21 mouse cellular contexts compared by ENCODE assay signal in the genomic region with DNA sequence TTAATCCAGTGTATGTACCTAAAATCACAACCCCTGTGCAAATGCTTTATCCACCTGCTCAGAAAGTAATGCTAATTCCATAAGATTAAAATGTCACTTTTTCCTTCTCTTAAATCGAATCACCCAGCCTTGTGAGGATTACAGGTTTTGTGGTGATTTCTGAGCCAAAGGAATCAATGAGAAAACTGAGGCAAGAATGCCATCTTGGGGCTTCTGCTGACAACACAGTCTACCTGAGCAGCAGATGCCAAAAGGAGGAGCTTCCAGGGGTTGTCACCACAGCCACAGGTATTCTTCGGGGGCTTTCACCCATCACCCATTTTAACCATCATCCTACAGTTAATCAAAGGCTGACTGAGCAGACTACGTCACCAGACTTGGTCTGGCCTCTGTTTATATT.
"Had no signal": no experiment of that assay in that cellular context is flagged by ENCODE, and none has a peak within 500 bp of the region (broad histone marks: within the 10 kb centered on the region; RNA-seq: fewer than 3 reads in every experiment).

No protein-coding gene starts in this region.

- H3K9me3 ChIP-seq: limb, embryonic 12.5 days; limb, embryonic 15.5 days; lung, embryonic 15.5 days; megakaryocyte, embryonic 14.5 days; midbrain, embryonic 10.5 days; midbrain, embryonic 15.5 days had no signal

- DNase-seq: kidney, adult 18-20 months; kidney, adult 9 months; kidney, postnatal 14 days; kidney, postnatal 4 days; left cerebral cortex, postnatal 4 days; liver, postnatal 0 days; lung, postnatal 10 days; lung, postnatal 36 days; right cerebral cortex, postnatal 14 days; right cerebral cortex, postnatal 4 days; thymus, adult 18-20 months; thymus, postnatal 36 days had no signal

- H3K27me3 ChIP-seq: limb, embryonic 15.5 days; lung, embryonic 15.5 days; midbrain, embryonic 15.5 days had no signal

- H3K9ac ChIP-seq: limb, embryonic 12.5 days; limb, embryonic 15.5 days; liver, embryonic 14.5 days; liver, postnatal 0 days; lung, embryonic 15.5 days; midbrain, embryonic 15.5 days had no signal

- H3K4me1 ChIP-seq: limb, embryonic 12.5 days; limb, embryonic 15.5 days; lung, embryonic 15.5 days; midbrain, embryonic 10.5 days; midbrain, embryonic 15.5 days had no signal

- H3K4me2 ChIP-seq: limb, embryonic 12.5 days; limb, embryonic 15.5 days; liver, embryonic 11.5 days; lung, embryonic 15.5 days; midbrain, embryonic 15.5 days had no signal

- H3K4me3 ChIP-seq: limb, embryonic 12.5 days; limb, embryonic 15.5 days; lung, embryonic 15.5 days; megakaryocyte, embryonic 14.5 days; midbrain, embryonic 10.5 days; midbrain, embryonic 15.5 days had no signal

- H3K27ac ChIP-seq: limb, embryonic 12.5 days; limb, embryonic 15.5 days; liver, embryonic 14.5 days; lung, embryonic 15.5 days; midbrain, embryonic 10.5 days; midbrain, embryonic 15.5 days; stomach, postnatal 0 days had no signal

- ATAC-seq: liver, postnatal 0 days; midbrain, embryonic 15.5 days had no signal

- H3K36me3 ChIP-seq: limb, embryonic 12.5 days; limb, embryonic 15.5 days; lung, embryonic 15.5 days; midbrain, embryonic 10.5 days; midbrain, embryonic 15.5 days had no signal
